Mouse (Mus musculus): Measurements from ENCODE around the gene Dusp1. TPM values are rescaled to one million over a fixed set of nuclear protein-coding genes. Genes with fewer than 3 reads are reported as not detected.

Gene Dusp1
- total RNA-seq, 2 experiments from 2014 or later = 73.0 to 89.6 TPM

GRCm38 (mm10) chr17:26596856-26597481 lies 35.0 kb upstream of the Dusp1 start:
- TF ChIP-seq CTCF (IDR thresholded peaks at IDR 0.05) = peak; percentile 31; the same call in 1 of the 2 replicates
- DNase-seq = peak; percentile 51
- Histone ChIP-seq H3K27ac (peak overlapping the region; percentile 91), H3K4me3 (peak overlapping the region; percentile 44; the same call in 1 of the 2 replicates)
- intact Hi-C loops (cut with DNase I) = loop anchor here (2.0 to 5.0 kb wide), 2 partner anchors 28 to 40 kb away; no protein-coding TSS in a partner anchor

GRCm38 (mm10) chr17:26596168-26596658 lies 34.3 kb upstream of the Dusp1 start:
- peak; percentile 93 for DNase-seq
- TF ChIP-seq CTCF (IDR thresholded peaks at IDR 0.05) = no peak
- H3K4me3 ChIP-seq = peak overlapping the region; percentile 44
- intact Hi-C loops (cut with DNase I) = loop anchor here (2.0 to 5.0 kb wide), 2 partner anchors 29 to 41 kb away; no protein-coding TSS in a partner anchor
- H3K27ac ChIP-seq = peak overlapping the region; percentile 91

GRCm38 (mm10) chr17:26595448-26596167 lies 33.7 kb upstream of the Dusp1 start:
- intact Hi-C loops (cut with DNase I) = loop anchor here (2.0 to 5.0 kb wide), 3 partner anchors 29 to 87 kb away; no protein-coding TSS in a partner anchor
- TF ChIP-seq CTCF (IDR thresholded peaks at IDR 0.05) = no peak

GRCm38 (mm10) chr17:26594958-26595357 lies 33.0 kb upstream of the Dusp1 start:
- intact Hi-C loops (cut with DNase I) = loop anchor here (2.0 to 5.0 kb wide), 2 partner anchors 42 to 86 kb away; no protein-coding TSS in a partner anchor
- TF ChIP-seq CTCF (IDR thresholded peaks at IDR 0.05) = no peak
- peak; percentile 12 for DNase-seq
- Histone ChIP-seq H3K4me3 (no peak overlapping the region), H3K27ac (peak overlapping the region; percentile 91)

More at GRCm38 (mm10) chr17:26595448-26596167, 33.7 kb upstream of the Dusp1 start:
- peak; percentile 47 for DNase-seq
- Histone ChIP-seq H3K27ac (peak overlapping the region; percentile 91), H3K4me3 (peak overlapping the region; percentile 31)

GRCm38 (mm10) chr17:26594171-26594570 lies 32.2 kb upstream of the Dusp1 start:
- Histone ChIP-seq H3K4me3 (no peak overlapping the region), H3K27ac (peak overlapping the region; percentile 87)
- TF ChIP-seq CTCF (IDR thresholded peaks at IDR 0.05) = no peak
- DNase-seq = no peak
- intact Hi-C loops (cut with DNase I) = loop anchor here (2.0 kb wide), 1 partner anchor 85 kb away; no protein-coding TSS in a partner anchor

GRCm38 (mm10) chr17:26593199-26593598 lies 31.3 kb upstream of the Dusp1 start:
- Histone ChIP-seq H3K4me3 (no peak overlapping the region), H3K27ac (peak overlapping the region; percentile 87)
- intact Hi-C loops (cut with DNase I) = no loop called here
- no peak for TF ChIP-seq CTCF (IDR thresholded peaks at IDR 0.05)
- DNase-seq = peak; percentile 54

- Histone ChIP-seq H3K27ac (peak overlapping the region; percentile 87), H3K4me3 (no peak overlapping the region; the same call in 1 of the 2 replicates)
- intact Hi-C loops (cut with DNase I) = no loop called here
- TF ChIP-seq CTCF (IDR thresholded peaks at IDR 0.05) = no peak
- peak; percentile 84 for DNase-seq
Observed at GRCm38 (mm10) chr17:26592510-26592909, 30.6 kb upstream of the Dusp1 start.

GRCm38 (mm10) chr17:26587961-26588487 lies 26.1 kb upstream of the Dusp1 start:
- peak overlapping the region; percentile 43 for H3K27ac ChIP-seq

GRCm38 (mm10) chr17:26584558-26585136 lies 22.7 kb upstream of the Dusp1 start:
- peak overlapping the region; percentile 89 for H3K27ac ChIP-seq
- peak overlapping the region; percentile 51 for H3K4me3 ChIP-seq
- TF ChIP-seq CTCF (IDR thresholded peaks at IDR 0.05) = no peak
- peak; percentile 92 for DNase-seq
- intact Hi-C loops (cut with DNase I) = loop anchor here (5.0 kb wide), 1 partner anchor 38 kb away; no protein-coding TSS in a partner anchor

More at GRCm38 (mm10) chr17:26587961-26588487, 26.1 kb upstream of the Dusp1 start:
- intact Hi-C loops (cut with DNase I) = no loop called here
- TF ChIP-seq CTCF (IDR thresholded peaks at IDR 0.05) = no peak
- DNase-seq = no peak
- H3K4me3 ChIP-seq = no peak overlapping the region

- Histone ChIP-seq H3K27ac (peak overlapping the region; percentile 89), H3K4me3 (peak overlapping the region; percentile 51)
- DNase-seq = no peak
- intact Hi-C loops (cut with DNase I) = loop anchor here (5.0 kb wide), 1 partner anchor 38 kb away; no protein-coding TSS in a partner anchor
- no peak for TF ChIP-seq CTCF (IDR thresholded peaks at IDR 0.05)
Observed at GRCm38 (mm10) chr17:26584063-26584462, 22.1 kb upstream of the Dusp1 start.

GRCm38 (mm10) chr17:26583606-26584005 lies 21.7 kb upstream of the Dusp1 start:
- Histone ChIP-seq H3K4me3 (no peak overlapping the region), H3K27ac (peak overlapping the region; percentile 89)
- TF ChIP-seq CTCF (IDR thresholded peaks at IDR 0.05) = no peak
- intact Hi-C loops (cut with DNase I) = loop anchor here (5.0 kb wide), 1 partner anchor 39 kb away; no protein-coding TSS in a partner anchor
- no peak for DNase-seq

- intact Hi-C loops (cut with DNase I) = loop anchor here (5.0 kb wide), 1 partner anchor 39 kb away; no protein-coding TSS in a partner anchor
- Histone ChIP-seq H3K4me3 (no peak overlapping the region), H3K27ac (peak overlapping the region; percentile 89)
- no peak for TF ChIP-seq CTCF (IDR thresholded peaks at IDR 0.05)
- no peak for DNase-seq
Observed at GRCm38 (mm10) chr17:26583056-26583455, 21.1 kb upstream of the Dusp1 start.
